Mouse (Mus musculus) cortical plate, adult 2 months (tissue): ENCODE results near the gene Olfr1417. TPM values are rescaled to one million over a fixed set of nuclear protein-coding genes. Genes with fewer than 3 reads are reported as not detected.

Source experiments
- H3K27ac ChIP-seq: fragments of 200-500 bp; 2 replicates; pipeline ENCODE4 v1.5.1; 2012; ENCODE audit warnings: low read length, control low read depth, inconsistent platforms; ENCODE audit not compliant: insufficient read depth
- H3K4me1 ChIP-seq: fragments of 200-500 bp; 2 replicates; pipeline ENCODE4 v1.6.1; 2011; ENCODE audit warnings: low read length; ENCODE audit not compliant: control insufficient read depth, insufficient read depth
- H3K4me3 ChIP-seq: fragments of 200-500 bp; 2 replicates; pipeline ENCODE4 v1.5.1; 2011; ENCODE audit warnings: mild to moderate bottlenecking, low read length, control low read depth; ENCODE audit not compliant: insufficient read depth
- CTCF ChIP-seq: fragments of 200-500 bp; IDR thresholded peaks from 2 replicates; pipeline ENCODE4 v1.5.1; 2011; ENCODE audit warnings: mild to moderate bottlenecking, control low read depth, low read length; ENCODE audit not compliant: insufficient read depth; ENCODE audit errors: extremely low read depth
- POLR2A ChIP-seq: fragments of 200-500 bp; IDR thresholded peaks from 2 replicates; pipeline ENCODE4 v1.6.1; 2011; ENCODE audit warnings: mild to moderate bottlenecking, low read length, control low read depth; ENCODE audit not compliant: insufficient read depth; ENCODE audit errors: extremely low read depth
- polyA plus RNA-seq: library from polyadenylated mRNA; depleted of rRNA; stranded (reverse); fragments of >200 nt; gene quantifications from 2 replicates; pipeline ENCODE4 v1.2.3, GENCODE M21; 2012

Gene Olfr1417
- polyA plus RNA-seq, 1 experiment, result not detected

DNA sequence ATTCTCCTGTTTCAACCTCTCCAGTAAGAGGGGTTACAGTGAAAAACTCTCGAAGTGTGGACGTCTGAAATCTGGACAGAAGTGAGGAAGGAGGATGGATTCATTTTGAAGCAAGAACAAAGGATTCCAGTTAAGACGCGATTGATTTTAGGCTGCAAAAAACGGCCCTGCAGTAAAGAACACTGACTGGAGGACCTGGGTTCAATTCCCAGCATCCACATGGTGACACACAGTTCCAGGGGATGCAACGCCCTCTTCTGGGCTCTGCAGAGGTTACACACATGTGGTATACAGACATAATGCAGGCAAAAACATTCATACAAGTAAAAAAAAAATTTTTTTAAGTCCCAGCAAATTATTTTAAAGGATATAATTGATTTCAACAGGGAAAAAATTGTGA lies 18.8 kb downstream of the Olfr1417 start:
- peak overlapping the region; percentile 61; the same call in 1 of the 2 replicates for H3K4me3 ChIP-seq
- no peak overlapping the region for H3K27ac ChIP-seq
- TF ChIP-seq POLR2A (no peak), CTCF (0 out of 2 replicates have a peak, but pooled peaks have one; percentile 8)
- H3K4me1 ChIP-seq, result peaks cover 4% of the 10 kb centered on the region; the same call in 1 of the 2 replicates

DNA sequence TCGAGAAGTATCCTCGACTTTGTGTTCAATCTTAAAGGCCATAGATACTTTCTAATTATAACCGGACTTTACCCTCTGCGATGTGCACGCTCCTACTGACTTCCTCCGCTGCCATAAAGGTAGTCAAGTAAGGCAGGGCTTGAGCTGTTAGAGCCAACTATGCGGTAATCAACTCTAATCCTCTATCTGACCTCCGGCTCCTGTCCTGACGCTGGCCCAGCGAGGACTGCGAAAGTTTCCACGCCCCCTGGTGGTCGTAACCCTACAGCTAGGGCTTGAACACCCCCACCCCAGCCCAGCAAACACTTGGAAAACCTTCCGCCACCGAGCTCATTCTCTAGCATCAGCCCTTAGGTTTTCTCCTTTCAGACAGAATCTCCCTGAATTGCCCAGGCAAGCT lies 19.2 kb downstream of the Olfr1417 start:
- no peak for TF ChIP-seq POLR2A
- peak; percentile 31; the same call in 1 of the 2 replicates for TF ChIP-seq CTCF
- H3K27ac ChIP-seq, result no peak overlapping the region
- peaks cover 4% of the 10 kb centered on the region; the same call in 1 of the 2 replicates for H3K4me1 ChIP-seq
- peak overlapping the region; percentile 61 for H3K4me3 ChIP-seq

DNA sequence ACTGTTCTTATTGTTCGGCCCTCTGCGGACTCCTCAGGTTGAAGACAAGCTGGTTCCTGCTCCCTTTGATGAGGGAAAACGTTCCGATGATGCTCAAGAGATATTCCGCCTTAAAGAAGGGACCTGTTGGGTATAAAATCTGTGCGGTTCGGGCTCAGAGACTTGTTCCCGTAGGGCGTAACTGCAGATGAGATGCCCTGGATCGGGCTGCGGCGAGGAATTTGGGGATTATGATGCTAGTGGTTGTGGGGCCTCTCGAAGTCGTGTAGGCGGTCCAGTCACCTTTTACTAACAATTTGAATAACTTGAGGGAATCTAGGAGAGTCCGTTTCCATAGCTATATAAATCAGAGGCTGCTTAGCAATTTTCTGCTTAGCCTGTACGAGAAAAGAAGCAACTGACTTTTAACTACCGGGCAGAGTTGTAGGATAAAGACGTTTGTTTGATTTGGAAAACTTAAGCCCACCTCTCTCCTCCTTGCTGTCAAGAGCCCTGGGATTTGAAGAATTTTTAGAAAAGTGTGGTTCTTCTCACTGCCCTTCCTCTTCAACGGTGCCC lies 19.8 kb downstream of the Olfr1417 start, which contains the start of gene Stx3:
Gene Stx3, minus strand, starts transcription at position 261 of the 558 bp plus-strand sequence.
- peak within 1 kb of the TSS; percentile 92 for H3K27ac ChIP-seq
- H3K4me1 ChIP-seq, result peaks cover 4% of the 10 kb centered on the region; the same call in 1 of the 2 replicates
- peak within 1 kb of the TSS; percentile 61 for H3K4me3 ChIP-seq
- TF ChIP-seq CTCF, result no peak

DNA sequence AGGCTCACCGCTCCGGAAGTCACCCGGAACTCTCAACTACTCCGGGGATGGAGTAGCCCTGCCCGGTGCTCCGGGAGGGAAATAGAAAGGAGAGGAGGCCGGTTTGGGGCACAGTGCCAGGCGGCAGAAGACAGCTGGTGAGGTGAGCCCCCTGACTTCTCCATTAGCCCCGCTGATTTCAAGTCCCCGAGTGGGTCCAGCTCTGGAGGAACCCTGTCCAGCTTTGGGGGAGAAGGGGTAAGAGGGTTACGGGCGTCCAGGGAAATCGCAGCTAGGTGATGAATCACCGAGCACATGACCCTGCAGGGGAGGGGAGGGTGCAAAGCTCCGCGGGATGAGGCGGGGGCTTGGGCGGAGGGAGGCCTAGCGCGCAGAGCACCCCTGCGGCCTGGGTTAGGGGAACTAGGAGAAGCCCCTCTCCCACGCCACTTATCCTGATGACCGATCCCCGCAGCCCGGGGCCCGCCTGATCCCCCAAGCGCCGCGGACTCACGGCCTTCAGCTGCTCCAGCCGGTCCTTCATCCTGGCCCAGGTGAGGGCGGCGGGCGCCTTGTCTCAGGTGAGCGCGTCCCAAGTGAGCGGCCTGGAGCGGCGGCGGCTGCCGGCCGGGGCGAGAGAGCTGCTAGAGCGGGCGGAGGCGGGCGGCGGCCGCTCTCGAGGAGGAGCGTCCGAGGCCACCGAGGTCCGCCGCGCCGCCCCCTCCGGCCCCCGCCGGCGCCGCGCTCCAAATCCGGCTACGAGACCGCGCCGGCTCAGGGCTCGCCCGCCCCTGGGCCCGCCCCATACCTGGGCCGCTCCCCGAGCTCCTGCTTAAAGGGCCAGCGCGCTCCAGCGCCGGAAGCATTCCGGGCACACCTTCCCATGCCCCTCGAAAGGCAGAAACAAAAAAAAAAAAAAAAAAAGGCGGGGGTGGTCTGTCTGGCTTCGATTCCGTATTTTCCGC lies 20.5 kb downstream of the Olfr1417 start:
- Histone ChIP-seq H3K27ac (peak overlapping the region; percentile 92), H3K4me1 (peaks cover 4% of the 10 kb centered on the region; the same call in 1 of the 2 replicates), H3K4me3 (peak overlapping the region; percentile 61)
- TF ChIP-seq POLR2A (no peak), CTCF (no peak)

DNA sequence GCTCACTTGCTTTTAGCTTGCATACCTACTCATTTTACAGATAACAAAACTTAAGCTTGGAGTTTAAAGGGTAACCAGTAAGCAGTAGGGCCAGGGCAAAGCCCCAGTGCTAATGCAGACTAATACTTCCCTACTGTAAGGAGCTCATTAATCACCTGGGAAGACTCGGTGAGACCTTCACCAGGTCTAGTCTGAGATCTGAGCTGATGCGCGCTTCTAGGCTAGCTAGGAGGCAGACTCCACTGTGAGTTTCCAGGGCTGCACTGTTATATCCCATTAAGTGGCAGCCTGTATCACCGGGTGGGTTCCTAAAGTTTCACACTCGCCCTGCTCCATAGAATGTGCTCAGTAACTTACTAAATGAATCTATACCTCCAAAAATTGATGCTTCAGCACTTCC lies 21.4 kb downstream of the Olfr1417 start:
- no peak overlapping the region for H3K27ac ChIP-seq
- peak overlapping the region; percentile 61 for H3K4me3 ChIP-seq
- H3K4me1 ChIP-seq, result peaks cover 4% of the 10 kb centered on the region; the same call in 1 of the 2 replicates
- TF ChIP-seq POLR2A (no peak), CTCF (no peak)

DNA sequence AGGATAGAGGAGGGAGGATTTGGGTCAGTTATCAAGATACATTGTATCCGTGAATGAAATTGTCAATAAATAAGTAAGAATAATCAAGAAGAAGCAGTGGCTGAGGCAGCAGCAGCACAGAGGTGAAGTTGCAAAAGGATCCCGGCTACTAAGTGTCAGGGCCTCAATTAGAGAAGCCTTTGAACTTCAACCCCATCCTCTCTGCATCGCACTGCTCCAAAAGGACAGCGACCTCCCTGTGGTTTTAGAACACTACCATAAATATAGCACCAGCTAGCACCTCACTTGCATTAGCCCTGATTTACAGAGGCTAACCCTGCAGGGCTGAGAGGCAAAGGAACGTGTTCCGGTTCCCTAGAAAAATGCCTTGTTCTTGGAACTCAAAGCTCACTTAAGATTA lies 22.3 kb downstream of the Olfr1417 start:
- TF ChIP-seq CTCF (no peak), POLR2A (no peak)
- H3K4me1 ChIP-seq, result peaks cover 4% of the 10 kb centered on the region; the same call in 1 of the 2 replicates
- no peak overlapping the region for H3K27ac ChIP-seq
- no peak overlapping the region for H3K4me3 ChIP-seq

DNA sequence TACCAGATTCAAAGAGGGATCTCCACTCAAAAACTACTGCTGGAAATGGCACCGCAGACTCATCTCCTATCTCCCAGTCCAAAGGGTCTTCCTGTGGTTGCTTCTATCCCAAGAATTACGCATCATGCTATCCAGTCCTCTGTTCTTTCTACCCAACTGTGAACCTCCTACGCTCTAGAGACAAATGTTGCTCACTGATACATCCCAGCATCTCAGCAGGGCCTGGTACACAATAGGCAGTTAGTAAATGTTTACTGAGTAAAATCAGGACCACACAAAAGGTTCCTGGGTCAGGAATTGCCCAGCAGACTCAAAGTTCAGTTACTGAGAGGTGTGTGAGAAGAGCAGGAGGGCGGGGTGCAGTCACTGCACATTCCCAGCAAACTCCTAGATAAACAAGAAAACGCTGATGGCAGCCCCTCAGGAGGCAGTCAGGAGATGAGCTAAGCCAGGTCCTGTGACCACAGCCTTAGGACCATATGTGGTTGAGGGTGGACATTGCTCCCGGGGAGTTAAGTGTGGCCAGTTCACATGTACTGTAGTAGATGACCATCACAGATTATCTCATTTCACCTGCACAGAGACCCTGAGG lies 24.2 kb downstream of the Olfr1417 start:
- Histone ChIP-seq H3K4me1 (peaks cover 2% of the 10 kb centered on the region; the same call in 1 of the 2 replicates), H3K27ac (no peak overlapping the region), H3K4me3 (no peak overlapping the region)
- TF ChIP-seq CTCF, result no peak
- no peak for TF ChIP-seq POLR2A

DNA sequence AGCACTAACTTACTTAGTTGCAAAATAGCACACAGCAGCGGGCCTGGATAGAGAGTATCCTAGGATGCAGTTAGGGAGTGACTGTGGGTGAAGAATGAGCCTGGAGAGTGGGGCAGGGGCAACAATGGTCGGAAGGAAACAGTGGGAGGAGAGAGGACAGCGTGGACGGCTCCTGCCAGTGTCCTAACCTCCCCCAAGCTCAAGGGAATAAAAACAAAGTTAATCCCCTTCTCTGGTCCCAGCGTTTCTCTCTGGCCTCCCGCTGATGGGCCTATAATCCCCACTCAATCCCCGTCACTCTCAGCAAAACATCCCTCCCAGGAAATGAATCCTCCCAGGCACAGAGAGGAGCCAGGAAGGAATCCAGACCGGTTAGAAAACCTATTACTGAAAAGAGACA lies 25.4 kb downstream of the Olfr1417 start:
- TF ChIP-seq CTCF (no peak), POLR2A (no peak)
- Histone ChIP-seq H3K27ac (peak overlapping the region; percentile 65; the same call in 1 of the 2 replicates), H3K4me3 (no peak overlapping the region), H3K4me1 (peaks cover 2% of the 10 kb centered on the region; the same call in 1 of the 2 replicates)

DNA sequence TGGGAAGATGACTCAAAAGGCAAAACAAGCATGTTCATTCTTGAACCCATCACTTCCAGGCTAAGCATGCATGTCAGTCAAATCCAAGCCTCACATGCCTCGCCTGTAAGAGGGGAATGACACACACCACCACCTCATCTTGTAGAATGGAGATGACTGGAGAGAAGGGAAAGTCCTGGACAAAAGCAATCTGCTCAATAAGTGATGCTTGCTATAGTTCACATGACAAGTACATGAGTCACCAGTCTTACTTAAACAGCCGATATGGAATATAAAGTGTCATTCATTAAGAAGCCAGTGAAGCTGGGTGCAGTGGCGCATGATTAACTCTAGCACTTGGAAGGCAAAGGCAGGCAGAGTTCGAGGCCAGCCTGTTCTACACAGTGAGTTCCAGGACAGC lies 25.9 kb downstream of the Olfr1417 start:
- Histone ChIP-seq H3K4me1 (peaks cover 2% of the 10 kb centered on the region; the same call in 1 of the 2 replicates), H3K4me3 (no peak overlapping the region), H3K27ac (no peak overlapping the region)
- TF ChIP-seq POLR2A (no peak), CTCF (no peak)

DNA sequence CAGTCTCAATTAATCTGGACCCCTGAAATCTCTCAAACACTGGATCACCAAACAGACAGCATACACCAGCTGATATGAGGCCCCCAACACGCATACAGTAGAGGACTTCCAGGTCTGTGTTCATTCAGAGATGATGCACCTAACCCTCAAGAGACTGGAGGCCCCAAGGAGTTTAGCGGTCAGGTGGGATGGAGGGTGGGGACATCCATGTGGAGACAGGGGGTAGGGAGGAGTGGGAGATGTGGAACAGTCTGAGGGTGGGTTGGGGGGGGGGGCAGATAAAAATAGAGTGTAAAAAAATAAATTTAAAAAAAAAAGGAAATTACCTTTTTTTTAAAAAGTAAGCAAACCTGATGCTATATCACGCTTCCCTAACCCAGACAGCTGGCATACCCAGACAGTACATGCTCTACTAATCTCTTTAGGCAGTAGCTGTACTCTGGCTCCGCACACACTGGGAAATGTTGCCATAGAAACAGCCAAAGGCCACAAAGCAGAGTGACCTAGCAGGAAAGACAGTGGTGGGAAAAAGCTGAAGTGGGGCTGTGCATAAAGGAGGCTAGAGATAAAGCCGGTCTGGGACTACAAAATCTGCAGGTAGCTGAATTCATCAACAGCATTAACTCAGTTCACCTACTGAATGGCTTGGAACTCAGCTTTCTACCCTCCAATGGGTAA lies 27.2 kb downstream of the Olfr1417 start:
- TF ChIP-seq CTCF, result no peak
- no peak for TF ChIP-seq POLR2A
- Histone ChIP-seq H3K27ac (no peak overlapping the region), H3K4me3 (no peak overlapping the region), H3K4me1 (no peaks in the 10 kb centered on the region; the same call in 1 of the 2 replicates)
